Mouse (Mus musculus) liver, embryonic 11.5 days (tissue): Measurements from ENCODE around the gene Rundc3b. TPM values are rescaled to one million over a fixed set of nuclear protein-coding genes. Genes with fewer than 3 reads are reported as not detected.

Source experiments
- ATAC-seq: fragments of 200-750 bp; cut with Nextera tagmentation; replicated peaks from 2 replicates; pipeline ENCODE4 v1.8.0; 2017; ENCODE audit warnings: moderate number of reproducible peaks, mild to moderate bottlenecking, moderate TSS enrichment, moderate library complexity; ENCODE audit not compliant: low FRiP score
- DNase-seq: peaks from one replicate; pipeline ENCODE4 v3.0.0-alpha.2; 2017; ENCODE audit warnings: low spot score
- H3K27ac ChIP-seq: fragments of 300-500 bp; sonication (generic); 2 replicates; pipeline ENCODE4 v1.5.1; 2014; ENCODE audit warnings: mild to moderate bottlenecking, low read depth, low read length, control low read depth
- H3K27me3 ChIP-seq: fragments of 300-500 bp; sonication (generic); replicated peaks from 2 replicates; pipeline ENCODE4 v1.6.1; 2014; ENCODE audit warnings: low read length, mixed read lengths; ENCODE audit not compliant: control insufficient read depth, insufficient read depth
- H3K36me3 ChIP-seq: fragments of 300-500 bp; sonication (generic); 2 replicates; pipeline ENCODE4 v1.6.1; 2014; ENCODE audit warnings: mild to moderate bottlenecking, low read length, moderate library complexity, mixed read lengths; ENCODE audit not compliant: control insufficient read depth, insufficient read depth
- H3K4me1 ChIP-seq: fragments of 300-500 bp; sonication (generic); replicated peaks from 2 replicates; pipeline ENCODE4 v1.6.1; 2014; ENCODE audit warnings: low read length, mixed read lengths; ENCODE audit not compliant: control insufficient read depth, insufficient read depth
- H3K4me2 ChIP-seq: fragments of 300-500 bp; sonication (generic); 2 replicates; pipeline ENCODE4 v1.6.1; 2014; ENCODE audit warnings: mild to moderate bottlenecking, control low read depth, moderate library complexity
- H3K4me3 ChIP-seq: fragments of 300-500 bp; sonication (generic); 2 replicates; pipeline ENCODE4 v1.5.1; 2014; ENCODE audit warnings: low read depth, low read length, control low read depth
- H3K9ac ChIP-seq: fragments of 300-500 bp; sonication (generic); 2 replicates; pipeline ENCODE4 v1.6.1; 2014; ENCODE audit warnings: low read depth, low read length, control low read depth
- H3K9me3 ChIP-seq: fragments of 300-500 bp; sonication (generic); 2 replicates; pipeline ENCODE4 v1.6.1; 2016; ENCODE audit warnings: low read length, inconsistent platforms, mixed read lengths; ENCODE audit not compliant: control insufficient read depth
- WGBS: fragments of 180-500 bp; shearing (Covaris S2); extraction: QIAGEN DNeasy Blood & Tissue Kit; methylation state at CpG from one replicate; pipeline ENCODE4 v1.1.7; 2014; 5-methylcytosine and 5-hydroxymethylcytosine counted together
- polyA plus RNA-seq: library from polyadenylated mRNA; unstranded; fragments of >200 nt; fragmentation: Nextera tagmentation; extraction: Ambion mirVana; gene quantifications from 2 replicates; pipeline ENCODE4 v1.2.1, GENCODE M21; 2014

The Rundc3b gene
- 0.67 and 0.77 TPM in 2 replicates for polyA plus RNA-seq

- WGBS, result 0% methylated on average over 53 of the region's 74 CpGs
- Histone ChIP-seq H3K9ac (peak within 1 kb of the TSS; percentile 55), H3K4me1 (no peaks in the 10 kb centered on the region)
Measured at GRCm38 (mm10) chr5:8622596-8623231, at the start of gene Rundc3b. TSS of gene Rundc3b (minus strand) at chr5:8622952.

GRCm38 (mm10) chr5:8669606-8670005, 46.9 kb upstream of the Rundc3b start:
- H3K4me2 ChIP-seq, result no peak overlapping the region
- H3K9ac ChIP-seq, result no peak overlapping the region
- WGBS, result 77% methylated on average over 1 of the region's 1 CpGs
- ATAC-seq (no peak), DNase-seq (no peak)
- no peaks in the 10 kb centered on the region for H3K4me1 ChIP-seq
- H3K36me3 ChIP-seq, result no peaks in the 10 kb centered on the region
- H3K27ac ChIP-seq, result no peak overlapping the region
- H3K27me3 ChIP-seq, result no peaks in the 10 kb centered on the region
- H3K9me3 ChIP-seq, result no peaks in the 10 kb centered on the region
- H3K4me3 ChIP-seq, result no peak overlapping the region

More at GRCm38 (mm10) chr5:8622596-8623231, at the start of gene Rundc3b:
- H3K4me3 ChIP-seq, result peak within 1 kb of the TSS; percentile 71
- H3K27ac ChIP-seq, result no peak within 1 kb of the TSS
- H3K9me3 ChIP-seq, result no peaks in the 10 kb centered on the region
- DNase-seq (peak; percentile 78), ATAC-seq (peak; percentile 95)
- peak within 1 kb of the TSS; percentile 98 for H3K4me2 ChIP-seq
- H3K36me3 ChIP-seq, result no peaks in the 10 kb centered on the region
- H3K27me3 ChIP-seq, result peaks cover 13% of the 10 kb centered on the region

DNA sequence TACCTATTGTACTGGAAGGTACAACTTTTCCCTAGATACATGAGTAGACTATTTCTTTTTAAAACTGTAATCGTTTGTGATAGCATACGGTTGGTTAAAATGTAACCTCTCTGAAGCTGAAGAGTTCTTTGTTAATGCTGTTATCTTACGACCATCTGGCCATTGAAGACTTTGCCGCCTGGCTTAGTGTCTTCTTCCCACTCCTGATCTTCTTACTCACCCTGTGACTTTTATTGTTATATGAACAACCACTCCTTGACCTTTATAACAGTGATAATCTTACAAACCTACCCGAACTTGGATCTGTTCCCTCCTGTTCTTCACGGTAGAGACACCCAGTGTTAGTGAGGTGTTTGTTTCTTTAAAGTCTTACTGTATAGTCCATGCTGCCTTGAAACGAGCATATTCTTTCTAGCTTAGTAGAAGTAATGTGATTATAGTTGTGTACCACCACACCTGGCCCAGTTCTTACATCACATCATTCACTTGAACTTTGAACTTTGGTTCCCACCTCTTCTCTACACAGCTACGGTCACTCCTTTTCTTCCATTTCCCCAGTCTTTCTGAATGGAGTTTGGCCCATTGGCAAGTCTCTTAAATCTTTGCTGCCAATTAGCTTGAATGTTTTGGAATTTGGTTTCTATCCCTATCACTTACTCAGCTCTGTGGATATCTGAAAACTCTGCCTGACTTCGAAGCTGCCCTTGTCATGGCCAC, 45.2 kb upstream of the Rundc3b start:
- 74% methylated on average over 9 of the region's 9 CpGs for WGBS
- no peaks in the 10 kb centered on the region for H3K9me3 ChIP-seq
- H3K4me1 ChIP-seq, result no peaks in the 10 kb centered on the region
- H3K4me3 ChIP-seq, result no peak overlapping the region
- no peak overlapping the region for H3K4me2 ChIP-seq
- DNase-seq (no peak), ATAC-seq (no peak)
- no peaks in the 10 kb centered on the region for H3K27me3 ChIP-seq
- no peak overlapping the region for H3K27ac ChIP-seq
- H3K9ac ChIP-seq, result no peak overlapping the region
- no peaks in the 10 kb centered on the region for H3K36me3 ChIP-seq

- 58% methylated on average over 3 of the region's 3 CpGs for WGBS
- Histone ChIP-seq H3K4me3 (no peak overlapping the region), H3K4me2 (no peak overlapping the region), H3K9ac (no peak overlapping the region), H3K27ac (no peak overlapping the region), H3K4me1 (no peaks in the 10 kb centered on the region), H3K27me3 (peaks cover 4% of the 10 kb centered on the region; the same call in 1 of the 2 replicates), H3K9me3 (no peaks in the 10 kb centered on the region), H3K36me3 (no peaks in the 10 kb centered on the region)
- DNase-seq, result no peak
- no peak for ATAC-seq
Measured at GRCm38 (mm10) chr5:8664678-8665077, 41.9 kb upstream of the Rundc3b start.

DNA sequence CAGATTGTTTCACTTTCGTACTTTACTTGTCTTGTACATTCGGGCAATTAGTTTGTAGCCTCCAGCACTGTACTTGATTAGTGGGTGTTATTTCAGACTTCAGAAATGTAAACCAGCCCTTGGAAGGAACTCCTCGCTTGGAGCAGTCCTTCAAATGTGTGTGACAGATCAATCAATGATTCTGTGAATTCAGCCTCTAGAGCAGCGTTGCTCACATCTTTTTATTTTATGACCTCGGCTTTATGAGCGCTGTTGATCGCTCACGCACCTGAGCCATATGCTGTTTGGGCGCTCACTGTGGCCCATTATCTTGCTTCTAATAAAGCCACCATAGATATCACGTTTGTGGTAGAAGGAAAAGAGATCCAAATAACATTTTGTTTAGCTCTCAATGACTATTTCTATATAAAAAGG, 38.0 kb upstream of the Rundc3b start:
- H3K4me3 ChIP-seq, result peak overlapping the region; percentile 46; the same call in 1 of the 2 replicates
- H3K4me2 ChIP-seq, result peak overlapping the region; percentile 73
- ATAC-seq (no peak), DNase-seq (no peak)
- WGBS, result 73% methylated on average over 10 of the region's 10 CpGs
- no peak overlapping the region for H3K27ac ChIP-seq
- H3K36me3 ChIP-seq, result no peaks in the 10 kb centered on the region
- no peaks in the 10 kb centered on the region for H3K4me1 ChIP-seq
- H3K9me3 ChIP-seq, result no peaks in the 10 kb centered on the region
- peaks cover 4% of the 10 kb centered on the region; the same call in 1 of the 2 replicates for H3K27me3 ChIP-seq
- H3K9ac ChIP-seq, result no peak overlapping the region

DNA sequence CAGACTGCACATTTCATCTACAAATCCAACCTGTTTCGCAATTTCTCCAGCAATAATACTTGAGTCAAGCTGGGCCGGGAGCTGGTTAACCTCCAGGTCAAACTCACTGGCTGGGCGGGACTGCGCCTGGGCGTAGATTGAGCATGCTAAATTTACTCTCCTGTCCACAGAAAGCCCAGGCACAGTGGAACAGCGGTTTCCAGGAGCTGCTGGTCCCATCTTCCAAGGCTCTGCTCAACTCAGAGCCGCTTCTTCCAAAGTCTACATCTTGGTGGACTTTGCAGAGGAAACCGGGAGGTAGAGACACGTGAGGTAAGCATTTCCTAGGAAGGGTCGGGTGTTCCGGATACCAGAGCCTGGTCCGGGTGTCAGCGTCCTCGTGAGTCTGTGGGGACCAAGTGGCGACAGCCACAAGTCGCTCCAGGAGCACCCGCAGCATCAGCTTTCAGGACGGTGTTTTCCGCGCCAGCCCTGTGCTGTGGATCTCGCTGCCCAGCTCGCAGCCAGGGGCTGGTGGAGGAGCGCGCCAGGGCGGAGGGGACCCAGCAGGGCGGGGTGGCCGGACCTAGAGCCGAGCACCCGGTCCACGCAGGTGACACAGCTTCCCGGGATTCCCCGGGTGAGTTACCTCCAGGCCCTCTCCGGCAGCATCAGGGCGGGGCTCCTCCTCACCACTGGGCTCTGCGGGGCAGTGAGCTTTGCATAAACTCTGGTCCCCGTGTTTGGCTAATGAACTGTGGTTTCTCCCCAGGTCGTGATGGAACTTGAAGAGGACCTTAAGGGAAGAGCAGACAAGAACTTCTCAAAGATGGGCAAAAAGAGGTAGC, 37.4 kb upstream of the Rundc3b start, which contains the start of gene Abcb1a:
Gene Abcb1a, plus strand, starts transcription at position 167 of the 827 bp plus-strand sequence.
- Histone ChIP-seq H3K36me3 (no peaks in the 10 kb centered on the region), H3K9me3 (no peaks in the 10 kb centered on the region), H3K9ac (peak within 1 kb of the TSS; percentile 14; the same call in 1 of the 2 replicates), H3K27me3 (peaks cover 4% of the 10 kb centered on the region; the same call in 1 of the 2 replicates), H3K4me2 (peak within 1 kb of the TSS; percentile 73), H3K4me1 (no peaks in the 10 kb centered on the region), H3K27ac (no peak within 1 kb of the TSS), H3K4me3 (peak within 1 kb of the TSS; percentile 46)
- WGBS, result 10% methylated on average over 37 of the region's 37 CpGs
- DNase-seq (peak; percentile 36), ATAC-seq (peak; percentile 60)

- WGBS, result 79% methylated on average over 2 of the region's 2 CpGs
Measured at GRCm38 (mm10) chr5:8652085-8652484, 29.3 kb upstream of the Rundc3b start.

DNA sequence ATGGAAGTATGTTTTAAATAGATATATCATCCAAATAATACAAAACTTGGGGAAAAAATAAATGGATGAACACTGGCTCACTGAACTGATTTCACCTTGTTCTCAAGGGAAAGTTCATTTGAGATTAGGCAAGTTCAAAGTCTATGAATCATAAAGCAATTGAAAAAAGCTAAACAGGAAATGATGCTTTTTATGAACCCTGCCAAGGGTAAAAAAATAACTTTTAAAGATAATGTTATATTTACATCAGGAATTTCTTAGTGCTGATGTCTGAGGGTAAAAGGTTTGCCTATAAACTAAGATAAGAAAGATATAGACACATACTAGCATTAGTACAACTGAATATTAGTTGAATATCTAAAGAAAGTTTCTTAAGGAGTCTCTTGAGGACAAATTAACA, 26.0 kb upstream of the Rundc3b start:
- no peaks in the 10 kb centered on the region for H3K4me1 ChIP-seq
- no peak overlapping the region for H3K9ac ChIP-seq
- no peaks in the 10 kb centered on the region for H3K27me3 ChIP-seq
- H3K4me3 ChIP-seq, result no peak overlapping the region
- H3K27ac ChIP-seq, result no peak overlapping the region
- H3K4me2 ChIP-seq, result no peak overlapping the region
- ATAC-seq, result no peak
- H3K9me3 ChIP-seq, result no peaks in the 10 kb centered on the region
- no peak for DNase-seq
- H3K36me3 ChIP-seq, result no peaks in the 10 kb centered on the region

More at GRCm38 (mm10) chr5:8652085-8652484, 29.3 kb upstream of the Rundc3b start:
- ATAC-seq (no peak), DNase-seq (no peak)
- no peaks in the 10 kb centered on the region for H3K9me3 ChIP-seq
- H3K36me3 ChIP-seq, result no peaks in the 10 kb centered on the region
- H3K9ac ChIP-seq, result no peak overlapping the region
- H3K27ac ChIP-seq, result no peak overlapping the region
- no peak overlapping the region for H3K4me3 ChIP-seq
- H3K27me3 ChIP-seq, result no peaks in the 10 kb centered on the region
- H3K4me1 ChIP-seq, result no peaks in the 10 kb centered on the region
- no peak overlapping the region for H3K4me2 ChIP-seq
